Mouse (Mus musculus) heart, adult 2 months (tissue): ENCODE results near the gene Ccnl2.

Experiments
- CTCF ChIP-seq: fragments of 200-600 bp; IDR thresholded peaks from 2 replicates; pipeline ENCODE4 v1.8.1; 2022; ENCODE audit warnings: antibody characterized with exemption, mild to moderate bottlenecking, moderate library complexity
- POLR2A ChIP-seq: fragments of 200-500 bp; IDR thresholded peaks from 2 replicates; pipeline ENCODE4 v1.6.1; 2011; ENCODE audit warnings: mild to moderate bottlenecking, low read depth, low read length, control low read depth; ENCODE audit not compliant: insufficient read depth

- TF ChIP-seq CTCF (no peak), POLR2A (no peak)
Observed at GRCm38 (mm10) chr4:155788300-155788699, 24.0 kb upstream of the Ccnl2 start.
